Mouse (Mus musculus): ENCODE data around the gene Pid1. TPM values are rescaled to one million over a fixed set of nuclear protein-coding genes. Genes with fewer than 3 reads are reported as not detected.

The Pid1 gene
- polyA plus RNA-seq, 1 experiment from 2014 or later: 51.7 TPM

DNA sequence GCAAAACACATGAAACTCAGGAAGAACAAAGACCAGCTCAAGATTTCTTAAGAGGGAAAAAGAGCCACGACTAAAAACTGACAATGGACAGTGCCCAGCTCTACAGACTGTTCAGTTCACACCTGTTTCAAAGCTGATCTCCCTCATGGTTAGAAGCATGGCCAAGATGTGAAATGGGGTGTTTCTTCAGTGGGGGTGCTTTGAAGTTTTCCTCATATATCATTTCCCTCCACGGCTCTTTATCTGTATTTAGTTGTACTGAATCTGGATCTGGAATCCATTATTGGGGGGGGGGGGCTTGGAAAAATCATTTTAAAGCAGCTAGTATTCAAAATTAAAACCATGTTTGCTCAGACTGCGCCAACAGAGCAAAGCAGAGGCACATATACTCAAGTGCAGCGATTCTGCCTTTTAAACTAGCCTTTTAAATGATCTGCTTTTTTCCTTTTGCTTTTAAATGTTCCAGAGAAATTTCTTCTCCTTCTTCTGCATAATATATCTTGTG lies 351.1 kb downstream of the Pid1 start:
- Histone ChIP-seq H3K27me3 (ENCODE audit: insufficient read depth, poor library complexity, severe bottlenecking) (no peaks in the 10 kb centered on the region), H3K9me3 (no peaks in the 10 kb centered on the region), H3K27ac (no peak overlapping the region), H3K4me1 (replicated peaks) (no peaks in the 10 kb centered on the region), H3K36me3 (no peaks in the 10 kb centered on the region), H3K4me3 (no peak overlapping the region)
- 81% methylated on average over 4 of the region's 4 CpGs for whole genome bisulfite sequencing
- DNase-seq (ENCODE audit: low spot score): no peak

- Histone ChIP-seq H3K27me3 (ENCODE audit: insufficient read depth, poor library complexity, severe bottlenecking) (no peaks in the 10 kb centered on the region), H3K36me3 (no peaks in the 10 kb centered on the region), H3K27ac (no peak overlapping the region), H3K9me3 (no peaks in the 10 kb centered on the region), H3K4me3 (no peak overlapping the region), H3K4me1 (replicated peaks) (no peaks in the 10 kb centered on the region)
- WGBS: 91% methylated on average over 4 of the region's 4 CpGs
- DNase-seq (ENCODE audit: low spot score): no peak
Observed at GRCm38 (mm10) chr1:84002630-84003029, 361.4 kb downstream of the Pid1 start.
